Mouse (Mus musculus) myocyte (in vitro differentiated cells): ENCODE data around the gene Supt20. TPM values are rescaled to one million over a fixed set of nuclear protein-coding genes. Genes with fewer than 3 reads are reported as not detected.

Experiments used
- H3K27me3 ChIP-seq: one replicate; pipeline ENCODE4 v1.6.1; 2011; ENCODE audit not compliant: control insufficient read depth, insufficient read depth, insufficient read length
- H3K36me3 ChIP-seq: one replicate; pipeline ENCODE4 v1.6.1; 2011; ENCODE audit not compliant: control insufficient read depth, insufficient read depth
- H3K4me2 ChIP-seq: one replicate; pipeline ENCODE4 v1.6.1; 2011; ENCODE audit warnings: low read depth, control low read depth
- H3K4me3 ChIP-seq: one replicate; pipeline ENCODE4 v1.5.1; 2011; ENCODE audit warnings: mild to moderate bottlenecking, control low read depth, moderate library complexity
- H3K79me2 ChIP-seq: one replicate; pipeline ENCODE4 v1.6.1; 2011; ENCODE audit not compliant: control insufficient read depth, insufficient read depth
- H3ac ChIP-seq: one replicate; pipeline ENCODE4 v1.6.1; 2011; ENCODE audit not compliant: control insufficient read depth, insufficient read length
- CEBPB ChIP-seq: IDR thresholded peaks from 2 replicates; pipeline ENCODE4 v1.6.1; 2011; ENCODE audit warnings: mild to moderate bottlenecking, moderate library complexity; ENCODE audit not compliant: poor library complexity, insufficient read depth, severe bottlenecking
- E2F4 ChIP-seq: IDR thresholded peaks from one replicate; pipeline ENCODE4 v1.6.1; 2011; ENCODE audit warnings: mild to moderate bottlenecking, control low read depth, moderate library complexity; ENCODE audit not compliant: insufficient read depth
- MAX ChIP-seq: IDR thresholded peaks from one replicate; pipeline ENCODE4 v1.6.1; 2011; ENCODE audit warnings: low read depth, mild to moderate bottlenecking, control low read depth
- MYOD1 ChIP-seq, 3 experiments: IDR thresholded peaks; one replicate each; pipeline ENCODE4 v1.6.1; 2011; ENCODE audit warnings: control low read depth in 2 of 3, low read depth in 2 of 3, mild to moderate bottlenecking in 2 of 3, moderate library complexity in 1 of 3; ENCODE audit not compliant: insufficient read length in 2 of 3, control insufficient read depth in 1 of 3
- MYOG ChIP-seq, 3 experiments: IDR thresholded peaks; one replicate each; pipeline ENCODE4 v1.6.1; 2011; ENCODE audit warnings: control low read depth in 2 of 3, low read depth in 2 of 3, mild to moderate bottlenecking in 2 of 3; ENCODE audit not compliant: insufficient read length in 2 of 3, control insufficient read depth in 1 of 3, insufficient read depth in 1 of 3
- POLR2A ChIP-seq: IDR thresholded peaks from one replicate; pipeline ENCODE4 v1.6.1; 2011; ENCODE audit warnings: low read depth, mild to moderate bottlenecking, control low read depth, moderate library complexity; ENCODE audit not compliant: insufficient read length
- POLR2AphosphoS2 ChIP-seq: IDR thresholded peaks from one replicate; pipeline ENCODE4 v1.6.1; 2011; ENCODE audit warnings: low read depth, control low read depth; ENCODE audit not compliant: insufficient read length
- REST ChIP-seq: IDR thresholded peaks from one replicate; pipeline ENCODE4 v1.6.1; 2011; ENCODE audit warnings: mild to moderate bottlenecking, control low read depth, moderate library complexity; ENCODE audit not compliant: insufficient read depth, insufficient read length
- SRF ChIP-seq: IDR thresholded peaks from one replicate; pipeline ENCODE4 v1.6.1; 2011; ENCODE audit warnings: low read depth; ENCODE audit not compliant: control insufficient read depth, insufficient read length
- TCF12 ChIP-seq: IDR thresholded peaks from one replicate; pipeline ENCODE4 v1.6.1; 2011; ENCODE audit warnings: mild to moderate bottlenecking, control low read depth; ENCODE audit not compliant: poor library complexity, insufficient read depth, severe bottlenecking
- TCF3 ChIP-seq: IDR thresholded peaks from one replicate; pipeline ENCODE4 v1.6.1; 2011; ENCODE audit warnings: low read depth, control low read depth; ENCODE audit not compliant: insufficient read length
- USF1 ChIP-seq: IDR thresholded peaks from one replicate; pipeline ENCODE4 v1.6.1; 2011; ENCODE audit warnings: low read depth, mild to moderate bottlenecking, control low read depth, moderate library complexity
- polyA plus RNA-seq: library from polyadenylated mRNA; unstranded; fragments of >200 nt; fragmentation: generic; extraction: Trizol; gene quantifications from one replicate; pipeline ENCODE4 v1.2.1, GENCODE M21; 2012; ENCODE audit warnings: missing spikeins

Gene Supt20
- polyA plus RNA-seq, 1 experiment, result 13.0 TPM

DNA sequence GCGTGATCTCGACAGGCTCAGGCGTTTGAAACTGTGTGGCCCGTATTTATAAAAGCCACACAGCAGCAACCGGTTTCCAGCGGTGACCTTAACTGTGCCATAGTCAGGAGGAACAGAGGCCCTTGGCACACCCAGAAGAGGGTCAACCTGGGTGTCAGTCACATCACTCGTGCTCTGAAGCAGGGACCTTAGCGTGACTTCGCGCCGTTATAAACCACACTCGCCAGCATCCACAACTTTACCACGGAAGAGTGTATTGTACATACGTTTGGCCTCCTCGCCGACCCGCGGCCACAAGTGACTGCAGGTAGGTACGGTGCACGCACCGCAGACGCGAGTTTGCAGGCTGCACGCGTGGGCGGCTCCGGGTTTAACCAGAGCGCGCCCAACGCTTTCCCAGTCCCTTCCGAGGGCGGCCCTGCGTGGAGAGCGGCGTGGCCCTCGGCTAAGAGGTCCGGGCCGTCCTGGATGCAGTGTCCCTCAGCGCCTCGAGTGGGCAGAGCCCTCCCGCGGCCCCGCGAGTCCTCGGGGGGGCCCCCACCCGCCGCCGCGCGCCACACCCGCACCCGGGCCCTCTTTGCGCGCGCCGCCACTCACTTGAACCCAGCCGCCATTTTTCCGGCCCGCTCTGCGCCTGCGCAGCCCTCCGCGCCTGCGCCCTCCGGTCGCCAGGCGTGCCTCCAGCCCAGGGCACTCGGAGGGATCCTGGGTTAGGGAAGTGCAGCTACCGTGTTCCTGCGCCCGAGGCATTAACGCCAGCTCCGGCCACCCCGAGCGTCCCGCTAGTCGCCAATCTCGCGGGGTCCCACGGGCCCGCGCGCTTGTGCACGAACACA, 42.0 kb downstream of the Supt20 start:
- TF ChIP-seq MYOG (IDR thresholded peaks at IDR 0.05; ENCODE audit: control insufficient read depth in 1 of 3, insufficient read depth in 1 of 3, insufficient read length in 2 of 3, low read depth in 2 of 3) (peak in 1 of 3 experiments; percentile 9), REST (no peak), MAX (no peak), POLR2AphosphoS2 (peak; percentile 75), POLR2A (peak; percentile 80), TCF12 (no peak), MYOD1 (IDR thresholded peaks at IDR 0.05; ENCODE audit: control insufficient read depth in 1 of 3, insufficient read length in 2 of 3, low read depth in 2 of 3) (no peak), USF1 (no peak), E2F4 (peak; percentile 76), TCF3 (no peak), CEBPB (no peak), SRF (no peak)
- no peaks in the 10 kb centered on the region for H3K27me3 ChIP-seq
- H3K4me3 ChIP-seq, result peak overlapping the region; percentile 90
- H3K36me3 ChIP-seq, result peaks cover 17% of the 10 kb centered on the region
- H3K4me2 ChIP-seq, result peak overlapping the region; percentile 94
- peaks cover 27% of the 10 kb centered on the region for H3K79me2 ChIP-seq
- H3ac ChIP-seq, result peak overlapping the region; percentile 82

- peaks cover 14% of the 10 kb centered on the region for H3K36me3 ChIP-seq
- H3K4me3 ChIP-seq, result peak within 1 kb of the TSS; percentile 90
- H3K27me3 ChIP-seq, result no peaks in the 10 kb centered on the region
- H3K4me2 ChIP-seq, result peak within 1 kb of the TSS; percentile 97
- peak within 1 kb of the TSS; percentile 82 for H3ac ChIP-seq
- TF ChIP-seq SRF (no peak), POLR2A (peak; percentile 94), MAX (no peak), E2F4 (no peak), USF1 (no peak), POLR2AphosphoS2 (peak; percentile 96), MYOD1 (IDR thresholded peaks at IDR 0.05; ENCODE audit: control insufficient read depth in 1 of 3, insufficient read length in 2 of 3, low read depth in 2 of 3) (peak in 2 of 3 experiments; percentile 51 to 71), REST (no peak), CEBPB (no peak), TCF3 (no peak), MYOG (IDR thresholded peaks at IDR 0.05; ENCODE audit: control insufficient read depth in 1 of 3, insufficient read depth in 1 of 3, insufficient read length in 2 of 3, low read depth in 2 of 3) (peak in 2 of 3 experiments; percentile 74 to 78)
- peaks cover 27% of the 10 kb centered on the region for H3K79me2 ChIP-seq
These were observed 42.8 kb downstream of the Supt20 start, which contains the start of the genes Exosc8 and Alg5 for GRCm38 (mm10) chr3:54735247-54736046. Exosc8 (minus strand) TSS chr3:54735393. Alg5 (plus strand) TSS chr3:54735539.

DNA sequence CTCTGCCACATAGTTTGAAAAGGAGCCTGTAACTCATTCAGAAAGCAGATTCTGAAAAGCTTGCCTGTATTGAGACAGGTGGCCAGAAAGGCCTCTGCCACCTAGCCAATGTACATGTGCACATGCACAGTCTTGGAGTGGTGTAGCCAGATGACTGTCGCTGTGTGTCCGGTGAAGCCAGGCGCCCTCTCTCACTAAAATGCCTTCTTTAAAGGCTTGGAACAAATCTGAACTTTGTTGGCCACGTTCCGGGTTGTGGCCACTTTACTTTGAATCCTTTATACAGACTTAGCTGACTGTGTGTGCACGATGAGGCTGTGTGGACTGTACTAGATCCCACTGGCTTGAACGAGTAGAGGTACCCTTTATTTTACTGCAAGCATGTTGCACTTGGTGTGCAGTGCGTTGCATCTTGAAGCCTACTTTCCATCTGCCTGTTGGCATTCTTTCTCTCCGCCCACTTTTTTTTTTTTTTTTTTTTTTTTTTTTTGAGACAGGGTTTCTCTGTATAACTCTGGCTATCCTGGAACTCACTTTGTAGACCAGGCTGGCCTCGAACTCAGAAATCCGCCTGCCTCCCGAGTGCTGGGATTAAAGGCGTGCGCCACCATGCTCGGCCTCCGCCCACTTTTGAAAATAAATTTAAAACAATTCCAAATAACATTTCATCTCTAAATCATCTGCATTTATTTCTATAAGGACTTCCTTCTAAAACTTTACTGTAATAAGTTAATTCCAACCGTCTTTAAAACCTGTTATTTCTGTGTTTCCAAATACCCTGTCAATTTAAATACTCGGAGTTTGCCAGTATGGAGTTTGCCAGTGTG, 43.7 kb downstream of the Supt20 start:
- Histone ChIP-seq H3K27me3 (no peaks in the 10 kb centered on the region), H3K4me3 (peak overlapping the region; percentile 90), H3ac (peak overlapping the region; percentile 82), H3K4me2 (peak overlapping the region; percentile 97), H3K36me3 (peaks cover 13% of the 10 kb centered on the region), H3K79me2 (peaks cover 27% of the 10 kb centered on the region)
- TF ChIP-seq CEBPB, result peak; percentile 27; the same call in 1 of the 2 replicates
- TF ChIP-seq POLR2A, result peak; percentile 35
- TF ChIP-seq MAX, result no peak
- TF ChIP-seq E2F4, result no peak
- TF ChIP-seq USF1, result no peak

DNA sequence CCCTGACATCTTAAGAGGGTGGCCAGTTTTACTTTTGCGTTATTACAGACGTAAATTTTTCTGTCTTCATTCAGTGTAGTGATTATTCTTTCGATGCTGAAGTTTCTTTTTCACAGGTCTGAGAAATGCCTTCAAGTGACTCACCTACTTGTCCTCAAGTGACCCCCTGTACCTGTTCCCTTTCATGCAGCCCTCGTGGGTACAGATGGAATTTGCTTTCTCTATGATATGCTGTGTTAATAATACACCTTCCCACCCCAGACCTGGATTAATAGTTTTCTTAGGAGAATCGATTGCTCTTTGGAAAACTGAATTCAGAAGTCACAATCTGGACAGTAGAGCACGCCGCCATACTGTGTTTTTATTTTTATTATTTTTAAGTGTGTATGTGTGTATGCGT, 44.7 kb downstream of the Supt20 start:
- TF ChIP-seq POLR2AphosphoS2, result no peak
- H3K36me3 ChIP-seq, result peaks cover 11% of the 10 kb centered on the region

More for the DNA sequence above, 44.7 kb downstream of the Supt20 start:
- Histone ChIP-seq H3K4me2 (no peak overlapping the region), H3ac (no peak overlapping the region), H3K27me3 (no peaks in the 10 kb centered on the region), H3K79me2 (peaks cover 27% of the 10 kb centered on the region), H3K4me3 (no peak overlapping the region)
